Mouse (Mus musculus) erythroblast, embryonic 14.5 days (primary cell): ENCODE measurements around the gene Krtdap. TPM values are rescaled to one million over a fixed set of nuclear protein-coding genes. Genes with fewer than 3 reads are reported as not detected.

Experiments used
- H3K27me3 ChIP-seq: 2 replicates; pipeline ENCODE4 v1.6.1; 2012; ENCODE audit warnings: inconsistent platforms; ENCODE audit not compliant: control insufficient read depth
- H3K36me3 ChIP-seq: 2 replicates; pipeline ENCODE4 v1.6.1; 2012; ENCODE audit warnings: mild to moderate bottlenecking, inconsistent platforms; ENCODE audit not compliant: control insufficient read depth
- H3K4me1 ChIP-seq: 2 replicates; pipeline ENCODE4 v1.6.1; 2012; ENCODE audit warnings: inconsistent platforms; ENCODE audit not compliant: control insufficient read depth
- H3K4me3 ChIP-seq: replicated peaks from 2 replicates; pipeline ENCODE3; 2012; ENCODE audit warnings: moderate library complexity, mild to moderate bottlenecking, inconsistent platforms
- H3K9me3 ChIP-seq: 2 replicates; pipeline ENCODE4 v1.6.1; 2012; ENCODE audit warnings: low read length, inconsistent platforms, mixed read lengths; ENCODE audit not compliant: control insufficient read depth
- GATA1 ChIP-seq: IDR thresholded peaks from 2 replicates; pipeline ENCODE4 v1.6.1; 2012; ENCODE audit warnings: low read length, inconsistent platforms, mixed read lengths
- TAL1 ChIP-seq: IDR thresholded peaks from 3 replicates; pipeline ENCODE4 v1.6.1; 2012; ENCODE audit warnings: low read length, inconsistent platforms, mixed read lengths
- polyA plus RNA-seq: library from polyadenylated mRNA; stranded (reverse); fragments of >175 nt; gene quantifications from 2 replicates; pipeline ENCODE4 v1.2.3, GENCODE M21; 2012

The Krtdap gene
- polyA plus RNA-seq, 1 experiment, result not detected

DNA sequence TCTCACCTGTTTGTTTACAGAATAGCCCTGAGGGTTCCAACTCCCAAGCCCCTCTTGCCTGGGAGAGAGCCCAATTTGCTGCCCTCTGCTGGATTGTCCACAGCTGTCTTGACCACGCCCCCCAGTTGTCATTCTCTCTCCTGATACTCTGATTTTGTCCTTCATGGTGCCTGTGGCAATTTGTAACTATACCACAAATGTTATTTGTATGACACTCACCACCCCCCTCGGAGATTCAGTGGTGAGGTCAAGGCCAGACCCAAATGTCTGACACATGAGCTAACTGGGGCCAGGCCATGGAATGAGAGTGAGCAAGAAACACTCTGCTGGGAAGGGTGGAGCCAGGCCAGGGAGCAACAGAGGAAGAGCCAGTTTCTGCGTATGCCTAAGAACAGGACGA lies 28.8 kb upstream of the Krtdap start:
- Histone ChIP-seq H3K27me3 (no peaks in the 10 kb centered on the region; the same call in none of the 2 replicates), H3K4me1 (peaks cover 5% of the 10 kb centered on the region), H3K36me3 (no peaks in the 10 kb centered on the region), H3K4me3 (no peak overlapping the region), H3K9me3 (peaks cover 9% of the 10 kb centered on the region)
- TF ChIP-seq TAL1 (no peak), GATA1 (no peak)

DNA sequence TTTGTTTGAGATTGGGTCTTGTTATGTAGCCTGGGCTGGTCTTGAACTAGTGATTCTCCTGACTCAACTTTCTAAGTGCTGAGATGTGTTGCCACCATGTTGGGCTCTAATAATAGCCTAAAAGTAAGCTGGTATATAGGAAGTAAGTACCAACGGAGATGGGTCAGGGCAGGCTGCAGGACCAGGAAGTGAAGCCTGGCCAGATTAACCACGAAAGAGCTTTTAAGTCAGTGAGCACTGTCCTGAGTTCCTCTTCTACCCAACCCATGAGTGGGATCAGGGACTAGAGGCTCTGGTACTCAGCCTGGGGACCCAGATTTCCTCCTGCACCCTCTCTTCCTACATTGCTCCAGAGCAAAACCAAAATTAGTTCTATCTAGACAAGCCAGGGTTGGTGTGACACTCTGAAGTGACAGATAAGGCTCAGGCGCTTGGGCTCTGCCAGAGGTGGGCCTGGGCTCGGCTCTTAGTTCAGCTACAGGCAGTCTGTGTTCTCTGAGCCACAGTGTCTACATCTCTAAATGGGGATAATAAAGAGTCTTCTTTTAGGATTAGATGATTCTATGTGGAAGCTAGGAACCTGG lies 25.8 kb upstream of the Krtdap start:
- no peaks in the 10 kb centered on the region for H3K36me3 ChIP-seq
- H3K9me3 ChIP-seq, result no peaks in the 10 kb centered on the region
- H3K27me3 ChIP-seq, result peaks cover 2% of the 10 kb centered on the region; the same call in 1 of the 2 replicates
- TF ChIP-seq TAL1 (no peak), GATA1 (no peak)
- H3K4me1 ChIP-seq, result peaks cover 5% of the 10 kb centered on the region
- no peak overlapping the region for H3K4me3 ChIP-seq

DNA sequence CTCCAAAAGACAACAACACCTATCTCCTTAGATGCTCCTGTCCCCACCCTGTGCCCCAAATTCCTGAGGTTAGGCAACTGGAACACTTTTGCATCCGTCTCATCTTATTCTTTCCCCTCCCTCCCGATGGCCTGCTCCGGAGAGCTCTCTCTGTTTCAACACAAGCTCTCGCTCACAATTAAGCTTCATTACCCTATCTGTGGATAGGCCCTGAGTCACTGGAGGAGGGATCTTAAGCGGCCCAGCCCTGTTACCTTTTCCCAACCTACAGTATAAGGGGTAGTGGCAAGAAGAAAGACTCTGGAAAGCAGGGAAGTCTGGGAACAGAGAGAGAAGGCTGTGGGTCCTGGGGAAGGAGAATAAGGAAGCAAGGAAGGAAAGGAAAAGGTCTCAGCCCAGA lies 24.2 kb upstream of the Krtdap start, which contains the start of gene Dmkn:
Dmkn (plus strand) TSS at position 301 of the 400 bp plus-strand sequence.
- H3K27me3 ChIP-seq, result peaks cover 2% of the 10 kb centered on the region; the same call in 1 of the 2 replicates
- no peak within 1 kb of the TSS for H3K4me3 ChIP-seq
- H3K4me1 ChIP-seq, result peaks cover 5% of the 10 kb centered on the region
- no peak for TF ChIP-seq TAL1
- TF ChIP-seq GATA1, result no peak
- no peaks in the 10 kb centered on the region for H3K9me3 ChIP-seq
- H3K36me3 ChIP-seq, result no peaks in the 10 kb centered on the region

DNA sequence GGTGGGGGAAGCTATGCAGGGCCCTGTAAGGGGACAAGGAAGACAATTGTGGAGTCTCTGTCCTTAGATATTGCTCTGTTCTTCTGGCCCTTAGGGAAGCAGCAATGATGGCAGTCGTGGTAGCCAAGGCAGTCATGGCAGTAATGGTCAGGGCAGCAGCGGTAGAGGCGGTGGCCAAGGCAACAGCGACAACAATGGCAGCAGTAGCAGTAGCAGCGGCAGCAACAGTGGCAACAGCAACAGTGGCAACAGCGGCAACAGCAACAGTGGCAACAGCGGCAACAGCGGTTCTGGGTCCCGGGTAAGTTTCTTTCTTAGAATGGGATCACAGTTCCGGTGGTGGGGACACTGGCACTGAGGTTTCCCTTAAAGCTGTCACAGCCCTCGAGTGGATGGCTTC lies 22.5 kb upstream of the Krtdap start:
- peaks cover 5% of the 10 kb centered on the region for H3K4me1 ChIP-seq
- H3K9me3 ChIP-seq, result no peaks in the 10 kb centered on the region
- H3K27me3 ChIP-seq, result peaks cover 2% of the 10 kb centered on the region; the same call in 1 of the 2 replicates
- no peak overlapping the region for H3K4me3 ChIP-seq
- no peak for TF ChIP-seq TAL1
- no peak for TF ChIP-seq GATA1
- H3K36me3 ChIP-seq, result no peaks in the 10 kb centered on the region

DNA sequence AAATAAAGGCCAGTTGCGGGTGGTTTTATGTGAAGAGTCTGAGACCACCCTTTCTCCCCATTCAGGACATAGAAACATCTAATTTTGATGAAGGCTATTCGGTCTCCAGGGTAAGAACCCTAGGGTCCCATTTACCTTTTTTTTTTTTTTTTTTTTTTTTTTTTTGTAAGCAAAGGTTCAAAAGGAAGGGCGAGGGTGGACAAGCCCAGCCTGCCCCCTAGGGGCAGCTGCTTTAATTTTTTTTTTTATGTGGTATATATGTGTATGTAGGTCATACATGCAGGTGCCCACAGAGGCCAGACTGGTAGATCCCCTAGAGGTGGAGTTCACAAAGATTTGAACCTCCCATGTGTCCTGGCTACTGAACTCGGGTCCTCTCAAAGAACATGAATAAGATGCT lies 21.3 kb upstream of the Krtdap start:
- Histone ChIP-seq H3K9me3 (no peaks in the 10 kb centered on the region), H3K27me3 (peaks cover 2% of the 10 kb centered on the region; the same call in 1 of the 2 replicates), H3K4me1 (peaks cover 5% of the 10 kb centered on the region), H3K4me3 (no peak overlapping the region), H3K36me3 (no peaks in the 10 kb centered on the region)
- TF ChIP-seq GATA1 (no peak), TAL1 (no peak)

DNA sequence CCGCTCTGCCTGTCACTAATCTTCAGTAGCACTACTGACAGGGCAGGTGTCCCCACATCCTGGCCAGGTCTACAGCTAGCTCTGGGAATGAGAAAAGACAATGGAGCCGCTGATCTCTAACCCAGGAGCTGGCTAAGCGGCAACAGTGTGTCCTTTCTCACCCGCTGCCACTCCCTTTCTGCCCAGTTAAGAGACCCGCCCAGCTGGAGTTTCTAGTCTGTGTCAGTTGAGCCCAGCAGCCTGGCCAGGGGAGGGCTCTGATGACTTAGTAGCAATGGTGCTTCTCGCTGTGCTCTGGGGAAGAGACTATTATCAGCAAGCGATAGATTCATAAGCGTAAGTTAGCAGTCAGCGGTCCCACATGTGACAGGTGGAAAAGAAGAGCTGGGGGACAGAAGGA lies 18.5 kb upstream of the Krtdap start:
- H3K27me3 ChIP-seq, result 0 out of 2 replicates have a peak, but pooled peaks cover 2% of the 10 kb centered on the region
- H3K36me3 ChIP-seq, result no peaks in the 10 kb centered on the region
- H3K4me3 ChIP-seq, result no peak overlapping the region
- no peaks in the 10 kb centered on the region for H3K9me3 ChIP-seq
- H3K4me1 ChIP-seq, result no peaks in the 10 kb centered on the region
- TF ChIP-seq GATA1 (no peak), TAL1 (no peak)

DNA sequence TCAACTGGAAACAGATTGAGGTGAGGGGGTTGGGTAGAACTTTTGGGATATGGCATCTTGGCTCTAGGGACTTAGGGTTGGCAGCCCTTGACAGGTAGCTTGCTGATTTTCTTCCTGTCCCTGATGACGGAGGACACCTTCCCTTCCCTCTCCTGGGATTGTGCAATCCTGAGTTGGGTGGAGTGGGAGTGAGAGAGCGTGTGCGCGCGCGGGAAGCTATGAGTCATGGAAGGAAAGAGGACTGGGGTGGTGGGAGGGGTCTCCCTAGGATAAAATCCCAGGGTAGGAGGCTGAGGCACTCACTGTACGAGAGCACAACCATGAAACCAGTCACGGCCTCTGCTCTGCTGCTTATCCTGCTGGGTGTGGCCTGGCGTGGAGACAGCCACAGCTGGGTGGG lies 11.6 kb upstream of the Krtdap start:
- H3K4me1 ChIP-seq, result no peaks in the 10 kb centered on the region
- H3K27me3 ChIP-seq, result no peaks in the 10 kb centered on the region
- H3K36me3 ChIP-seq, result no peaks in the 10 kb centered on the region
- TF ChIP-seq TAL1, result no peak
- TF ChIP-seq GATA1, result no peak
- no peak overlapping the region for H3K4me3 ChIP-seq
- no peaks in the 10 kb centered on the region for H3K9me3 ChIP-seq

DNA sequence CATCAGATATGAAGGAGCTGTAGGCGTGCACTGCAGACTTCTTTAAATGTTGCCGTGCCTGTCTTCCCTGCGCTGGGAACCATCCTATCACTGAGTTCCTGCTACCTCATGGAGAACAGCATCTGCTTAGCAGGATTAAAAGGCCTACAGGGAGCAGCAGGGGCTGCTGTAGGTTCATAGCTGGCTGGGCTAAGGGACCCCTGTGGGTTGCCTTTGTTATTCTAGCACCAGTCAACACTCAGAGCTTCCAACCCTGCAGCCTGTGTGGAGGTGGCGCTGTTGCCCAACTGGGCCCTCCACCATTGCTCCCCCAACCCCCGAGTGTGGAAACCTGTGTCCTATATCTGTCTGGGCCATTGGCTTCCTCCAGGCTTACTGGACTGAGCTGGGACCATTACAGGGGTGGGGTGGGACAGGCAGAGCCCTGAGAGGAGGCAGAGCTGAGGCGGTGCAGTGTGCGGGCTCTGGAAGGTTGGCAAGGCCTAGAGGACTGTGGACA lies 10.6 kb upstream of the Krtdap start:
- no peaks in the 10 kb centered on the region for H3K9me3 ChIP-seq

DNA sequence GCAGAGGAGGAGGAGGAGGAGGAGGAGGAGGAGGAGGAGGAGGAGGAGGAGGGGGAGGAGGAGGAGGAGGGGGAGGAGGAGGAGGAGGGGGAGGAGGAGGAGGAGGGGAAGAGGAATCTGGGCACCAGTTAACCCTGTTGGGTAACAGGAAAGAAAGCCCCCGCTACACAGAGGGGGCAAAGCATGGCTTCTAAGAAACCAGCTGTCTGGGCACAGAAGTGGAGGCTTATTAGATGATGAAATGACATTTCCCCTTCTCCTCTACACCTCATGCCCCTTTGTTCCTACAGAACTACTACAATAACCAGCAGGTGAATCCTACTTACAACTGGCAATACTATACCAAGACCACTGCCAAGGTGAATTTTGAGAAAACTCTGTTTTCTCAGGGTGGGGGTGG lies 9.8 kb upstream of the Krtdap start:
- Histone ChIP-seq H3K9me3 (no peaks in the 10 kb centered on the region), H3K36me3 (no peaks in the 10 kb centered on the region), H3K4me3 (no peak overlapping the region), H3K27me3 (no peaks in the 10 kb centered on the region), H3K4me1 (no peaks in the 10 kb centered on the region)
- TF ChIP-seq TAL1, result no peak
- TF ChIP-seq GATA1, result no peak

More for the DNA sequence above, 10.6 kb upstream of the Krtdap start:
- Histone ChIP-seq H3K36me3 (no peaks in the 10 kb centered on the region), H3K4me3 (no peak overlapping the region), H3K4me1 (no peaks in the 10 kb centered on the region), H3K27me3 (no peaks in the 10 kb centered on the region)
- TF ChIP-seq TAL1 (no peak), GATA1 (no peak)
